Mouse (Mus musculus): Measurements from ENCODE around the gene Gm867. TPM values are rescaled to one million over a fixed set of nuclear protein-coding genes. Genes with fewer than 3 reads are reported as not detected.
A peak's percentile ranks its signal among the peaks of the same experiment; 100 is the strongest.

Gene Gm867
- total RNA-seq, 2 experiments from 2014 or later: not detected

GRCm38 (mm10) chr10:75937851-75938643 lies 2.4 kb downstream of the Gm867 start:
- no peak for DNase-seq
- intact Hi-C loops (cut with DNase I): no loop called here

- no peak for DNase-seq
Measured at GRCm38 (mm10) chr10:75936909-75937667, 3.4 kb downstream of the Gm867 start.

GRCm38 (mm10) chr10:75935680-75936541 lies 4.6 kb downstream of the Gm867 start, which contains the start of gene Mmp11:
TSS of gene Mmp11 (minus strand) at chr10:75936496.
- intact Hi-C loops (cut with DNase I): no loop called here

More at GRCm38 (mm10) chr10:75936909-75937667, 3.4 kb downstream of the Gm867 start:
- intact Hi-C loops (cut with DNase I): no loop called here

GRCm38 (mm10) chr10:75934991-75935390 lies 5.5 kb downstream of the Gm867 start:
- intact Hi-C loops (cut with DNase I): no loop called here

More at GRCm38 (mm10) chr10:75935680-75936541, 4.6 kb downstream of the Gm867 start, which contains the start of gene Mmp11:
- DNase-seq: peak; percentile 79 to 85

GRCm38 (mm10) chr10:75932891-75933290 lies 7.6 kb downstream of the Gm867 start, which contains the start of gene Chchd10:
TSS of gene Chchd10 (plus strand) at chr10:75933130.
- intact Hi-C loops (cut with DNase I): no loop called here
- DNase-seq: no peak

More at GRCm38 (mm10) chr10:75934991-75935390, 5.5 kb downstream of the Gm867 start:
- DNase-seq: no peak

- intact Hi-C loops (cut with DNase I): no loop called here
- peak; percentile 72 to 73 for DNase-seq
Measured at GRCm38 (mm10) chr10:75932081-75932678, 8.3 kb downstream of the Gm867 start.

GRCm38 (mm10) chr10:75931311-75931710 lies 9.2 kb downstream of the Gm867 start:
- DNase-seq: no peak

GRCm38 (mm10) chr10:75930304-75930703 lies 10.2 kb downstream of the Gm867 start:
- no peak for DNase-seq
- intact Hi-C loops (cut with DNase I): no loop called here

More at GRCm38 (mm10) chr10:75931311-75931710, 9.2 kb downstream of the Gm867 start:
- intact Hi-C loops (cut with DNase I): no loop called here

- intact Hi-C loops (cut with DNase I): no loop called here
- no peak for DNase-seq
Measured at GRCm38 (mm10) chr10:75926396-75926795, 14.1 kb downstream of the Gm867 start.

- intact Hi-C loops (cut with DNase I): no loop called here
- no peak for DNase-seq
Measured at GRCm38 (mm10) chr10:75924324-75924723, 16.1 kb downstream of the Gm867 start.

- DNase-seq: no peak
- intact Hi-C loops (cut with DNase I): no loop called here
Measured at GRCm38 (mm10) chr10:75921726-75922560, 18.5 kb downstream of the Gm867 start.

- peak; percentile 97 for DNase-seq
- intact Hi-C loops (cut with DNase I): no loop called here
Measured at GRCm38 (mm10) chr10:75921026-75921725, 19.3 kb downstream of the Gm867 start, which contains the start of gene Smarcb1. TSS of gene Smarcb1 (minus strand) at chr10:75921617.

GRCm38 (mm10) chr10:75919026-75919425 lies 21.4 kb downstream of the Gm867 start:
- intact Hi-C loops (cut with DNase I): no loop called here
- DNase-seq: no peak

- intact Hi-C loops (cut with DNase I): no loop called here
Measured at GRCm38 (mm10) chr10:75916840-75917239, 23.6 kb downstream of the Gm867 start.

GRCm38 (mm10) chr10:75915557-75915956 lies 24.9 kb downstream of the Gm867 start:
- DNase-seq: no peak
- intact Hi-C loops (cut with DNase I): no loop called here

More at GRCm38 (mm10) chr10:75916840-75917239, 23.6 kb downstream of the Gm867 start:
- no peak for DNase-seq

- intact Hi-C loops (cut with DNase I): no loop called here
- no peak for DNase-seq
Measured at GRCm38 (mm10) chr10:75913013-75913589, 27.4 kb downstream of the Gm867 start.

GRCm38 (mm10) chr10:75910698-75911097 lies 29.8 kb downstream of the Gm867 start:
- intact Hi-C loops (cut with DNase I): no loop called here
- DNase-seq: no peak

GRCm38 (mm10) chr10:75906882-75907281 lies 33.6 kb downstream of the Gm867 start:
- intact Hi-C loops (cut with DNase I): no loop called here
- DNase-seq: no peak

Measured in heart, postnatal 10 days (tissue).